Mouse (Mus musculus): ENCODE results near the gene Eif4h.

GRCm38 (mm10) chr5:134638461-134639268 is 625 bp downstream of the Eif4h start:
- TF ChIP-seq POLR2A (IDR thresholded peaks at IDR 0.05; ENCODE audit: low read depth, low read length) (no peak), CTCF (IDR thresholded peaks at IDR 0.05; ENCODE audit: extremely low read depth, insufficient read depth, insufficient read length, insufficient replicate concordance) (no peak)
